ENCODE assay signal across 8 mouse cellular contexts in the genomic region with DNA sequence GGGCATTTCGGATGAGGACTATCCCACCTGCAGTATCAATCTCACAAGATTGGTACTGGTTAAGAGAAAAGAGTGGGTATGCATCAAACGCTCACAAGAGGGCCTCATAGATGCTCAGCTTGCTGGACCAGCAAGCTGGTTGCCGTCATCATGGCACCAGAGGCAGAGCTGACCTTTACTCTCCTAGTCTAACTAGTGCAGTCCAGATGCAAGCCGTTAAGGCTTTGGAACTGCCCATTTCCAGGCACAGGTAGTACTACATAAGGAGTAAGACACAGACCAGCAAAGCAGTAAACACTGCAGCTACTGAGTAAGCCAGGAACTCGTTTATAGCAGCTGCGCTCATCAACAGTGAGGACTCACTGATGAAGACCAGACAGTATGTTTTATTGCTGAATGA.
DNase-seq lines count a peak whose midpoint lies in the region; ATAC-seq and TF ChIP-seq lines count a peak whose summit lies in the region.

No protein-coding gene starts in this region.

- TF ChIP-seq CTCF in lung, adult 2 months (IDR thresholded peaks at IDR 0.05; ENCODE audit: insufficient read depth, low read length): peak; percentile 53; the same call in 1 of the 2 replicates

- 59% methylated on average over 6 of the region's 6 CpGs for WGBS in lung, adult 2 months
- WGBS in intestine, embryonic 14.5 days: 33% methylated on average over 6 of the region's 6 CpGs

- no peaks in the 10 kb centered on the region for H3K9me3 ChIP-seq in intestine, embryonic 14.5 days (ENCODE audit: control insufficient read depth, low read length)

- no peaks in the 10 kb centered on the region for H3K36me3 ChIP-seq in intestine, embryonic 14.5 days (ENCODE audit: control insufficient read depth, insufficient read depth, low read length)

- H3K4me3 ChIP-seq in lung, adult 2 months (replicated peaks; ENCODE audit: extremely low read depth, low read depth, low read length): no peak overlapping the region
- H3K4me3 ChIP-seq in intestine, embryonic 14.5 days (ENCODE audit: low read depth, low read length): no peak overlapping the region

- no peak for TF ChIP-seq POLR2A in lung, adult 2 months (IDR thresholded peaks at IDR 0.05; ENCODE audit: borderline replicate concordance, extremely low read depth, low read depth, low read length)

- H3K27ac ChIP-seq in intestine, embryonic 14.5 days (ENCODE audit: low read depth): no peak overlapping the region

- H3K4me2 ChIP-seq in intestine, embryonic 14.5 days (ENCODE audit: low read length): no peak overlapping the region

- H3K27me3 ChIP-seq in intestine, embryonic 14.5 days (replicated peaks; ENCODE audit: control insufficient read depth, insufficient read depth, low read length): no peaks in the 10 kb centered on the region

- H3K4me1 ChIP-seq in lung, adult 2 months (ENCODE audit: control insufficient read depth, insufficient read depth, low read length): peaks cover 8% of the 10 kb centered on the region
- peaks cover 17% of the 10 kb centered on the region for H3K4me1 ChIP-seq in intestine, embryonic 14.5 days (replicated peaks; ENCODE audit: control insufficient read depth, insufficient read depth, low read length)

- DNase-seq in lung, adult 2 months: no peak
- DNase-seq in lung, postnatal 25 days (ENCODE audit: low spot score): no peak
- peak; percentile 64 for DNase-seq in embryo, embryonic 10 days (ENCODE audit: low spot score)
- DNase-seq in intestine, embryonic 14.5 days (ENCODE audit: low spot score): no peak
- DNase-seq in lung, postnatal 14 days: peak; percentile 29
- DNase-seq in spleen, postnatal 14 days (ENCODE audit: low spot score in 2 of 2): no peak
- no peak for DNase-seq in right cerebral cortex, postnatal 10 days (ENCODE audit: low spot score in 2 of 2)
- no peak for DNase-seq in thymus, postnatal 0 days (ENCODE audit: low spot score)

- no peak overlapping the region for H3K9ac ChIP-seq in intestine, embryonic 14.5 days (ENCODE audit: low read length)

- ATAC-seq in intestine, embryonic 14.5 days (replicated peaks; ENCODE audit: low FRiP score, low TSS enrichment, low read depth): peak; percentile 41; the same call in 1 of the 2 replicates

Comparison
In these comparisons a context has a peak if more than half of its experiments do, and no peak if none do; other contexts are left out.
1. DNase-seq: peak in embryo, embryonic 10 days (single experiment) and lung, postnatal 14 days (single experiment); none in lung, adult 2 months (single experiment), lung, postnatal 25 days (single experiment), intestine, embryonic 14.5 days (single experiment), spleen, postnatal 14 days (0 of 2), right cerebral cortex, postnatal 10 days (0 of 2) and thymus, postnatal 0 days (single experiment).